Mouse (Mus musculus) erythroblast, embryonic 14.5 days (primary cell): Measurements from ENCODE around the gene Olfr204.

Source experiments
- GATA1 ChIP-seq: IDR thresholded peaks from 2 replicates; pipeline ENCODE4 v1.6.1; 2012; ENCODE audit warnings: low read length, inconsistent platforms, mixed read lengths
- TAL1 ChIP-seq: IDR thresholded peaks from 3 replicates; pipeline ENCODE4 v1.6.1; 2012; ENCODE audit warnings: low read length, inconsistent platforms, mixed read lengths

- no peak for TF ChIP-seq GATA1
- TF ChIP-seq TAL1, result no peak
These were observed 19.5 kb downstream of the Olfr204 start, which contains the start of gene Olfr203 for GRCm38 (mm10) chr16:59298581-59298980.
